Mouse (Mus musculus) embryonic facial prominence, embryonic 14.5 days (tissue): ENCODE measurements around the gene Rab40c. TPM values are rescaled to one million over a fixed set of nuclear protein-coding genes. Genes with fewer than 3 reads are reported as not detected.

Experiments
- ATAC-seq: fragments of 200-750 bp; cut with Nextera tagmentation; 2 replicates; pipeline ENCODE4 v1.8.0; 2017; ENCODE audit warnings: low read depth, moderate number of reproducible peaks, moderate TSS enrichment
- DNase-seq: peaks from one replicate; pipeline ENCODE4 v3.0.0-alpha.2; 2015; ENCODE audit warnings: low spot score
- H3K27ac ChIP-seq: fragments of 300-500 bp; sonication (generic); replicated peaks from 2 replicates; pipeline ENCODE4 v1.5.1; 2014; ENCODE audit warnings: low read depth, mild to moderate bottlenecking, low read length, moderate library complexity
- H3K27me3 ChIP-seq: fragments of 300-500 bp; sonication (generic); replicated peaks from 2 replicates; pipeline ENCODE4 v1.6.1; 2014; ENCODE audit warnings: low read length; ENCODE audit not compliant: control insufficient read depth, insufficient read depth
- H3K36me3 ChIP-seq: fragments of 300-500 bp; sonication (generic); 2 replicates; pipeline ENCODE4 v1.6.1; 2014; ENCODE audit warnings: low read length, mixed read lengths; ENCODE audit not compliant: control insufficient read depth, insufficient read depth
- H3K4me1 ChIP-seq: fragments of 300-500 bp; sonication (generic); 2 replicates; pipeline ENCODE4 v1.6.1; 2014; ENCODE audit warnings: antibody characterized with exemption, low read length; ENCODE audit not compliant: control insufficient read depth, insufficient read depth
- H3K4me2 ChIP-seq: fragments of 300-500 bp; sonication (generic); 2 replicates; pipeline ENCODE4 v1.6.1; 2014; ENCODE audit warnings: low read depth, mild to moderate bottlenecking, low read length, moderate library complexity, mixed read lengths
- H3K4me3 ChIP-seq: fragments of 300-500 bp; sonication (generic); 2 replicates; pipeline ENCODE4 v1.5.1; 2014; ENCODE audit warnings: low read depth, mild to moderate bottlenecking, low read length
- H3K9ac ChIP-seq: fragments of 300-500 bp; sonication (generic); 2 replicates; pipeline ENCODE4 v1.6.1; 2014; ENCODE audit warnings: low read depth, mild to moderate bottlenecking, low read length, moderate library complexity, mixed read lengths
- H3K9me3 ChIP-seq: fragments of 300-500 bp; sonication (generic); 2 replicates; pipeline ENCODE4 v1.6.1; 2016; ENCODE audit warnings: low read length; ENCODE audit not compliant: control insufficient read depth
- WGBS: fragments of 180-500 bp; shearing (Covaris S2); extraction: QIAGEN DNeasy Blood & Tissue Kit; methylation state at CpG from one replicate; pipeline ENCODE4 v1.1.7; 2014; 5-methylcytosine and 5-hydroxymethylcytosine counted together
- polyA plus RNA-seq: library from polyadenylated mRNA; unstranded; fragments of >200 nt; fragmentation: Nextera tagmentation; extraction: Ambion mirVana; gene quantifications from 2 replicates; pipeline ENCODE4 v1.2.1, GENCODE M21; 2014

Gene Rab40c
- polyA plus RNA-seq, 1 experiment from 2014 or later, result 17.1 TPM

GRCm38 (mm10) chr17:25950706-25951105, 31.2 kb upstream of the Rab40c start:
- no peak overlapping the region for H3K9ac ChIP-seq
- peaks cover 38% of the 10 kb centered on the region for H3K27me3 ChIP-seq
- H3K4me1 ChIP-seq, result peaks cover 7% of the 10 kb centered on the region; the same call in 1 of the 2 replicates
- no peak overlapping the region for H3K4me3 ChIP-seq
- H3K36me3 ChIP-seq, result no peaks in the 10 kb centered on the region
- DNase-seq (no peak), ATAC-seq (no peak)
- no peak overlapping the region for H3K27ac ChIP-seq
- H3K9me3 ChIP-seq, result no peaks in the 10 kb centered on the region
- H3K4me2 ChIP-seq, result peak overlapping the region; percentile 73
- WGBS, result no CpG with 5 or more reads among the region's 3 CpGs

- DNase-seq, result no peak
- Histone ChIP-seq H3K9ac (no peak overlapping the region), H3K4me1 (peaks cover 7% of the 10 kb centered on the region; the same call in 1 of the 2 replicates), H3K9me3 (no peaks in the 10 kb centered on the region), H3K36me3 (no peaks in the 10 kb centered on the region), H3K4me2 (no peak overlapping the region), H3K27ac (no peak overlapping the region), H3K4me3 (no peak overlapping the region), H3K27me3 (peaks cover 38% of the 10 kb centered on the region)
- ATAC-seq, result no peak
- WGBS, result 68% methylated on average over 5 of the region's 5 CpGs
These were observed 30.5 kb upstream of the Rab40c start for GRCm38 (mm10) chr17:25949981-25950380.

GRCm38 (mm10) chr17:25948051-25948450, 28.5 kb upstream of the Rab40c start:
- ATAC-seq (no peak), DNase-seq (no peak)
- Histone ChIP-seq H3K4me2 (no peak overlapping the region), H3K4me3 (no peak overlapping the region), H3K27ac (no peak overlapping the region), H3K4me1 (peaks cover 7% of the 10 kb centered on the region; the same call in 1 of the 2 replicates), H3K27me3 (peaks cover 31% of the 10 kb centered on the region), H3K9me3 (no peaks in the 10 kb centered on the region), H3K36me3 (no peaks in the 10 kb centered on the region), H3K9ac (no peak overlapping the region)
- WGBS, result 72% methylated on average over 7 of the region's 8 CpGs

GRCm38 (mm10) chr17:25947576-25947975, 28.0 kb upstream of the Rab40c start:
- no peak overlapping the region for H3K9ac ChIP-seq
- WGBS, result 76% methylated on average over 4 of the region's 4 CpGs
- no peak overlapping the region for H3K4me2 ChIP-seq
- H3K4me3 ChIP-seq, result no peak overlapping the region
- H3K36me3 ChIP-seq, result no peaks in the 10 kb centered on the region
- no peaks in the 10 kb centered on the region for H3K9me3 ChIP-seq
- H3K4me1 ChIP-seq, result peaks cover 7% of the 10 kb centered on the region
- H3K27ac ChIP-seq, result no peak overlapping the region
- no peak for ATAC-seq
- peaks cover 27% of the 10 kb centered on the region for H3K27me3 ChIP-seq
- DNase-seq, result no peak

GRCm38 (mm10) chr17:25946891-25947290, 27.4 kb upstream of the Rab40c start:
- Histone ChIP-seq H3K9ac (no peak overlapping the region), H3K27me3 (peaks cover 20% of the 10 kb centered on the region), H3K4me3 (no peak overlapping the region), H3K4me1 (peaks cover 13% of the 10 kb centered on the region), H3K9me3 (no peaks in the 10 kb centered on the region), H3K27ac (no peak overlapping the region), H3K36me3 (no peaks in the 10 kb centered on the region), H3K4me2 (no peak overlapping the region)
- 87% methylated on average over 7 of the region's 8 CpGs for WGBS
- DNase-seq, result no peak
- no peak for ATAC-seq

GRCm38 (mm10) chr17:25946349-25946748, 26.8 kb upstream of the Rab40c start:
- DNase-seq (no peak), ATAC-seq (no peak)
- Histone ChIP-seq H3K9ac (no peak overlapping the region), H3K27me3 (peaks cover 14% of the 10 kb centered on the region), H3K4me2 (no peak overlapping the region), H3K4me1 (peaks cover 10% of the 10 kb centered on the region), H3K27ac (no peak overlapping the region), H3K36me3 (no peaks in the 10 kb centered on the region), H3K4me3 (no peak overlapping the region), H3K9me3 (no peaks in the 10 kb centered on the region)
- 74% methylated on average over 7 of the region's 7 CpGs for WGBS

GRCm38 (mm10) chr17:25945517-25946155, 26.1 kb upstream of the Rab40c start:
- Histone ChIP-seq H3K9me3 (no peaks in the 10 kb centered on the region), H3K4me1 (peaks cover 12% of the 10 kb centered on the region), H3K4me2 (no peak overlapping the region), H3K9ac (no peak overlapping the region), H3K27me3 (peaks cover 7% of the 10 kb centered on the region), H3K4me3 (no peak overlapping the region), H3K27ac (no peak overlapping the region), H3K36me3 (no peaks in the 10 kb centered on the region)
- WGBS, result 62% methylated on average over 7 of the region's 9 CpGs
- ATAC-seq (no peak), DNase-seq (no peak)

GRCm38 (mm10) chr17:25944366-25945163, 25.0 kb upstream of the Rab40c start, which contains the start of the genes Pigq and Nhlrc4:
Gene Pigq, minus strand, starts transcription at chr17:25944936.
Gene Nhlrc4, minus strand, starts transcription at chr17:25944961.
- Histone ChIP-seq H3K4me3 (no peak within 1 kb of the TSS), H3K27me3 (no peaks in the 10 kb centered on the region), H3K9me3 (no peaks in the 10 kb centered on the region), H3K4me2 (no peak within 1 kb of the TSS), H3K27ac (no peak within 1 kb of the TSS), H3K9ac (no peak within 1 kb of the TSS), H3K4me1 (peaks cover 18% of the 10 kb centered on the region), H3K36me3 (no peaks in the 10 kb centered on the region)
- ATAC-seq (no peak), DNase-seq (no peak)
- 53% methylated on average over 4 of the region's 6 CpGs for WGBS
